Mouse (Mus musculus) CD4-positive, CD25-positive, alpha-beta regulatory T cell, adult 9 weeks (primary cell): Measurements from ENCODE around the gene Ubap1l. TPM values are rescaled to one million over a fixed set of nuclear protein-coding genes. Genes with fewer than 3 reads are reported as not detected.

Experiments
- polyA plus RNA-seq: library from polyadenylated mRNA; unstranded; fragments of 100-300 nt; shearing (Covaris generic); gene quantifications from one replicate; pipeline ENCODE4 v1.2.1, GENCODE M21; 2017

Ubap1l gene
- polyA plus RNA-seq, result not detected

DNA sequence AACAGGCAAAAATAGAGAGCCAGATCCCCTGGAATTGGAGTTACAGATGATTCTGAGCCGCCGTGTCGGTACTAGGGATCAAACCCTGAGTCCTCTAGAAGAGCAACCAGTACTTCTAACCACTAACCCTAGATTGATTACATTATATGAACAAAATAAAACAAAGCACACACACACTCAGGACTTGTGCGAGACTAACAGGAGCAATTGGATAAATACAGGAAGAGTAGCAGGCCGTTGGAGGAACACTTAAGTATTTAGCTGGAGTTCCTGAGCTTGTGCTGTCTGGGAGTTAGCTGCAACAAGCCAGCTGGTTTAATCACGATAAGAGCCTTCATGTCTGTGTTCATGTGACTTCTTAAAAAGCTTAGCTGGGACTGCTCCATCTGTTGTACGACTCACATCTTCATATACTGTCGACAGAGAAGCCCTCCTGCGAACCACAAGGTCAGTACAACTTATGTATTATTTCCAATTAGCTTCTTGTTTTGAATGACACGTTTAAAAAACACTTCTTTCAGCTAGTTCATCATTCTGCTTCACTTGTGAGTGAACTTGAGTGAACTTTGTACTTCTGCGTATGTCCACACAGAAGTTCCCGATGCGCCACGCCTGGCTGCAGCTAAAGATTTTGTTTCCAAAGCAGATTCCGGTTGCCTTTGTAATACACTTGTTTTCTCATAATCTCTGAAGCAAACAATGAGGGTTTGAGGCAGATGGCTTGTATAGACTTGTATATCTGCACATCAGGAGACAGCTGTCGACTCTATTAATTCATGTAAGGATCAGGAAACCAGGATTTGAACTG is at the start of gene Ubap1l:
Ubap1l (plus strand) TSS at position 401 of the 808 bp plus-strand sequence.

DNA sequence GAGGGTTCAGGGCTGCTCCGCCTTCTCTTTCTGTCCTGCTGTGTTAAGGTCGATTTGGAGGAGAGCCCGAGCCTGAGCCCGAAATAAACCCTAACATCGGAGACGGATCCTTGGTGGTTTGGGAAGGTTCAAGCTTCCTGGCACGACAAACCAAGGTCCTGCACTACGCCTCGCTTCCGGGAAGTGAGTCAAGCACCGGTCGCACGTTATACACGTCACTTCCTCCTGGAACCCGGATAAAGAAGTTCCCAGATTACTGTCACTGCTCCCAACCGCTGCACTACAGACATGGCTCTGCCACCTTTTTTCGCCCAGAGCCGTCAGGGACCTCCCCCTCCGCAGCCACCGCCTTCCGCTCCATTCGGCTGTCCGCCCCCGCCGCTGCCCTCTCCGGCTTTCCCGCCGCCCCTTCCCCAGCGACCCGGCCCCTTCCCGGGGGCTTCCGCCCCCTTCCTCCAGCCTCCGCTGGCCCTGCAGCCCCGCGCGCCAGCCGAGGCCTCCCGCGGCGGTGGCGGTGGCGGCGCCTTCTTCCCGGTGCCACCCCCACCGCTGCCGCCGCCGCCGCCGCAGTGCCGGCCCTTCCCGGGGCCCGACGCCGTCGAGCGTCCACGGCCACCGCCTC is 14.9 kb upstream of the Ubap1l start, which contains the start of gene Pdcd7:
Pdcd7 (plus strand) TSS at position 251 of the 622 bp plus-strand sequence.

DNA sequence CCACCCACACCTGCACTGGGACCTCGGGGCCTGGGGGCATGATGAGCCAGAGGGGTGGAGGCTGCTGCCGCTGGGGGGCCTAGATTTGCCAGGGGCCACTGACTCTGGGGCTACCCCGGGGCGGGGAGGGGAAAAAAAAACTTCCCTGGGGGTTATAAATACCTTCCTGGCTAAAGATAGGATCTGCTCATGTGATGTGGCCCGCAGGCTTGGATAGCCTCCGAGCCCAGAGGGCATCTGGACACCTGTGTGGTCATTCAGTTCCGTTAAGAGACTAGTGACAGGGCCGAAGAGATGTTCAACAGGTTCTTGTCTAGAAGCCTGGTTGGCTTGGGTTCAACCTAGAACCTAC is 30.7 kb downstream of the Ubap1l start, which contains the start of gene Kbtbd13:
Kbtbd13 (minus strand) TSS at position 40 of the 352 bp plus-strand sequence.

DNA sequence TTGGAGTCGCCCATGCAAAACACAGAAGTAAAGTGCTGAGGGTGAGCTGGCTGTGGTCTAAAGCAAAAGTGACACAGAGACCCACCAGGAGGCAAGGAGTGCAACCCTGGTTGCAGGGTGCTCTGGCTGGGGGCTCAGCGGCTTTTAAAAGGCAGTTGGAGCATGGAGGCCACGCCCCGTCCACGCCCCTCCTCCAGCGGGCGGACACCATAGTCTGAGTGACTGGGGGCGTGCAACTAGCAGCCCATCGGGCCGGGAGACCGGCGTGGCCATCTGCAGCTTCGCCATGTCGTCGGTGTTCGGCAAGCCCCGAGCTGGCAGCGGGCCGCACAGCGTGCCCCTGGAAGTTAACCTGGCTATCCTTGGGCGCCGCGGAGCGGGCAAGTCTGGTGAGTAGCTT is 37.4 kb downstream of the Ubap1l start, which contains the start of gene Rasl12:
Rasl12 (plus strand) TSS at position 228 of the 400 bp plus-strand sequence.

DNA sequence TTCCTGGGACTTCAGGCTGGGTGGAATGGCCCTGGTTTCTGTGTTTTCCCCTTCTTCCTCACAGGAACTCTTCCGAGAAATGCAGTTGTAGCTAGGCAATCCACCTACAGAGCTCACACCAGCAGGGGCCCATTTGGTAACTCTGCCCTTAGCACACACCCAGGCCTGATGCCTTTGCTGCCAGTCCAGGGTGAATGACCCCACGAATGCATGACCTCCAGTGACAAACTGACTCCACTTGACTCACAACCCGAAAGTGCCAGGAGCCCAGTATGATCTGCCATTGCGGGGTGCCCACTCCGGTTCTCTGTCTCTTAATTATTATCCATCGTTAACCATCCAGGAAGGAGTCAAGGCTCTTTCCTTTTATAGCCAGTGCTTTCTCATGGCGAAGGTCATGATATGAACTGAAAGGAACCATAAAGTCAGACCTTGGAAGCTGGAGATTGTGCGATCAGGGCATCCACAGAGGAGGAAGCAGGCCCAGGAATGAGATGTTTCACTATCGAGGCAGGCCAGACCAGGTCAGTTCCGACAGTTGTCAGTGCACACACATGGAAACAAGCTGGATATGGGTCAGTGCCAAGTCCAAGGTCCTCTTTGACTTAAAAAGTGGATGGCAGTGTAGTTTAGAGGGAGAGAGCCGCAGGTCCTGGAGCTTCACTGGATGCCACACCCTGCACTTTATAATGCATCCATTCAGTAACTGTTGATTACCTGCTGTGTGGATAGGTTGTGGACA is 62.1 kb downstream of the Ubap1l start, which contains the start of gene Slc51b:
Slc51b (minus strand) TSS at position 196 of the 742 bp plus-strand sequence.

Other genes starting within 250 kb of the Ubap1l start
- not detected for gene Igdcc3, start 219.9 kb upstream of the Ubap1l start, polyA plus RNA-seq
- 7.0 TPM for gene Parp16, start 165.7 kb upstream of the Ubap1l start, polyA plus RNA-seq
- not detected for gene Cilp, start 95.9 kb upstream of the Ubap1l start, polyA plus RNA-seq
- gene Clpx, start 66.8 kb upstream of the Ubap1l start, polyA plus RNA-seq, result 43.2 TPM
- gene Pdcd7, start 14.9 kb upstream of the Ubap1l start, polyA plus RNA-seq, result 3.6 TPM
- gene Kbtbd13, start 30.6 kb downstream of the Ubap1l start, polyA plus RNA-seq, result not detected
- gene Rasl12, start 37.5 kb downstream of the Ubap1l start, polyA plus RNA-seq, result not detected
- gene Slc51b, start 61.9 kb downstream of the Ubap1l start, polyA plus RNA-seq, result not detected
- gene Mtfmt, start 74.7 kb downstream of the Ubap1l start, polyA plus RNA-seq, result 40.2 TPM
- gene Spg21, start 99.9 kb downstream of the Ubap1l start, polyA plus RNA-seq, result 58.4 TPM
- gene Ankdd1a, start 159.2 kb downstream of the Ubap1l start, polyA plus RNA-seq, result not detected
- 77.6 TPM for gene Plekho2, start 219.0 kb downstream of the Ubap1l start, polyA plus RNA-seq
- 0.16 TPM for gene Pif1, start 226.1 kb downstream of the Ubap1l start, polyA plus RNA-seq